Mouse (Mus musculus): ENCODE data around the gene Zfp865.

DNA sequence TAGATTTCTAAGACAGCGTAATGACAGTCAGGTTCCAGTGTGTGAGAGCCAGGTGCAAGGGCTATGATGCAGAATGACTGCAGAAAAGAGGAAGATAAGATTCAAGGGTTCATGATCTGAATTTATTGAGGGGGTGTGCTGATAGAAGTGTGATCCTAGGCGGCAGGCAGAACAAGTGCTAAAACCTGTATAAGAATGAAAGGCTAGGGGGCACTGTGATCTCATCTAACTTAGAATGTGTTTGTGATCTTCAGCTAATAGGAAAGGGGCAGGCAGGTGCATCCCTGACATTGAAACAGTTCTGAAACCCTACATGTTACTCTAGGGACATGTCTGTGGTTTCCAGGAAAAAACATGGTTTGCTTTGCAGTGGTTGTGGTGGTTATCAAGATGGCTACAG is 25.9 kb downstream of the Zfp865 start:
- no peak for TF ChIP-seq CTCF (IDR thresholded peaks at IDR 0.05; ENCODE audit: insufficient read depth, low read length)
- no peak for TF ChIP-seq POLR2A (IDR thresholded peaks at IDR 0.05; ENCODE audit: borderline replicate concordance, extremely low read depth, low read depth, low read length)
